Mouse (Mus musculus): ENCODE data around the gene Pir. TPM values are rescaled to one million over a fixed set of nuclear protein-coding genes. Genes with fewer than 3 reads are reported as not detected.

Gene Pir
- polyA plus RNA-seq, 1 experiment = 1.6 TPM

- Histone ChIP-seq H3K4me3 (replicated peaks) (peak overlapping the region; percentile 75), H3K27me3 (ENCODE audit: control insufficient read depth) (no peaks in the 10 kb centered on the region; the same call in 1 of the 2 replicates), H3K9me3 (ENCODE audit: control insufficient read depth, low read length) (no peaks in the 10 kb centered on the region), H3K36me3 (ENCODE audit: control insufficient read depth) (peaks cover 19% of the 10 kb centered on the region), H3K4me1 (ENCODE audit: control insufficient read depth) (peaks cover 18% of the 10 kb centered on the region)
- no peak for TF ChIP-seq TAL1 (IDR thresholded peaks at IDR 0.05; ENCODE audit: low read length)
- TF ChIP-seq GATA1 (IDR thresholded peaks at IDR 0.05; ENCODE audit: low read length) = no peak
These were observed 1.4 kb downstream of the Pir start for GRCm38 (mm10) chrX:164270603-164271002.

DNA sequence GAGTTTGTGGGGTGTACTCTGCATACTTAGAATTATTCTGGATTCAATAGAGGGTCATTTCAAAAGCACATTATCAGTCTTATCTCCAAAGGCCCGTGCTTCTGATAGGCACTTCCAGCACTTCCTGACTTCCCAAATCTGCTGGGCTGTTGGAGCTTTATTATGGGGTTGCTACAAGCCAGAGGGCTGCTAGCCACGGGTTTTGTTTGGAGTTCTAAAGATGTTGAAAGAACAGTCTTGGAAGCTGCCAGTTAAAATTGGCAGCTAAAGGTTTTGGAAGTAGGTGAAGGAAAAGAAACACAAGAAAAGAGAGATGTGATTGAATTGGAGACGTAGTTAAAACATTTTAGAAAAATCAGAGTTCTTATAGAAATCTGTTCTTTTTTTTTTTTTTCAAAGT is 6.4 kb downstream of the Pir start:
- TF ChIP-seq GATA1 (IDR thresholded peaks at IDR 0.05; ENCODE audit: low read length) = no peak
- no peak for TF ChIP-seq TAL1 (IDR thresholded peaks at IDR 0.05; ENCODE audit: low read length)
- no peaks in the 10 kb centered on the region for H3K27me3 ChIP-seq (ENCODE audit: control insufficient read depth)
- H3K9me3 ChIP-seq (ENCODE audit: control insufficient read depth, low read length) = no peaks in the 10 kb centered on the region
- H3K4me3 ChIP-seq (replicated peaks) = no peak overlapping the region
- H3K4me1 ChIP-seq (ENCODE audit: control insufficient read depth) = peaks cover 8% of the 10 kb centered on the region
- peaks cover 22% of the 10 kb centered on the region for H3K36me3 ChIP-seq (ENCODE audit: control insufficient read depth)

GRCm38 (mm10) chrX:164280918-164281647 is 11.9 kb downstream of the Pir start:
- H3K4me1 ChIP-seq (ENCODE audit: control insufficient read depth) = no peaks in the 10 kb centered on the region
- no peak overlapping the region for H3K4me3 ChIP-seq (replicated peaks)
- no peak for TF ChIP-seq TAL1 (IDR thresholded peaks at IDR 0.05; ENCODE audit: low read length)
- no peak for TF ChIP-seq GATA1 (IDR thresholded peaks at IDR 0.05; ENCODE audit: low read length)
- peaks cover 20% of the 10 kb centered on the region for H3K36me3 ChIP-seq (ENCODE audit: control insufficient read depth)
- no peaks in the 10 kb centered on the region for H3K9me3 ChIP-seq (ENCODE audit: control insufficient read depth, low read length)
- no peaks in the 10 kb centered on the region for H3K27me3 ChIP-seq (ENCODE audit: control insufficient read depth)

- Histone ChIP-seq H3K27me3 (ENCODE audit: control insufficient read depth) (no peaks in the 10 kb centered on the region), H3K4me3 (replicated peaks) (no peak overlapping the region), H3K4me1 (ENCODE audit: control insufficient read depth) (no peaks in the 10 kb centered on the region), H3K9me3 (ENCODE audit: control insufficient read depth, low read length) (no peaks in the 10 kb centered on the region), H3K36me3 (ENCODE audit: control insufficient read depth) (peaks cover 20% of the 10 kb centered on the region)
- TF ChIP-seq TAL1 (IDR thresholded peaks at IDR 0.05; ENCODE audit: low read length) (no peak), GATA1 (IDR thresholded peaks at IDR 0.05; ENCODE audit: low read length) (no peak)
These were observed 14.6 kb downstream of the Pir start for GRCm38 (mm10) chrX:164283808-164284207.

- Histone ChIP-seq H3K4me3 (replicated peaks) (no peak overlapping the region), H3K36me3 (ENCODE audit: control insufficient read depth) (peaks cover 6% of the 10 kb centered on the region), H3K27me3 (ENCODE audit: control insufficient read depth) (no peaks in the 10 kb centered on the region), H3K9me3 (ENCODE audit: control insufficient read depth, low read length) (no peaks in the 10 kb centered on the region), H3K4me1 (ENCODE audit: control insufficient read depth) (no peaks in the 10 kb centered on the region)
- no peak for TF ChIP-seq TAL1 (IDR thresholded peaks at IDR 0.05; ENCODE audit: low read length)
- no peak for TF ChIP-seq GATA1 (IDR thresholded peaks at IDR 0.05; ENCODE audit: low read length)
These were observed 17.9 kb downstream of the Pir start for GRCm38 (mm10) chrX:164287077-164287476.

GRCm38 (mm10) chrX:164291147-164291546 is 22.0 kb downstream of the Pir start:
- Histone ChIP-seq H3K9me3 (ENCODE audit: control insufficient read depth, low read length) (no peaks in the 10 kb centered on the region), H3K4me3 (replicated peaks) (no peak overlapping the region), H3K4me1 (ENCODE audit: control insufficient read depth) (no peaks in the 10 kb centered on the region), H3K27me3 (ENCODE audit: control insufficient read depth) (no peaks in the 10 kb centered on the region), H3K36me3 (ENCODE audit: control insufficient read depth) (no peaks in the 10 kb centered on the region; the same call in 1 of the 2 replicates)
- no peak for TF ChIP-seq GATA1 (IDR thresholded peaks at IDR 0.05; ENCODE audit: low read length)

- Histone ChIP-seq H3K36me3 (ENCODE audit: control insufficient read depth) (peaks cover 8% of the 10 kb centered on the region), H3K4me3 (replicated peaks) (no peak overlapping the region), H3K27me3 (ENCODE audit: control insufficient read depth) (no peaks in the 10 kb centered on the region), H3K9me3 (ENCODE audit: control insufficient read depth, low read length) (no peaks in the 10 kb centered on the region), H3K4me1 (ENCODE audit: control insufficient read depth) (no peaks in the 10 kb centered on the region)
- TF ChIP-seq TAL1 (IDR thresholded peaks at IDR 0.05; ENCODE audit: low read length) (no peak), GATA1 (IDR thresholded peaks at IDR 0.05; ENCODE audit: low read length) (no peak)
These were observed 37.1 kb downstream of the Pir start for GRCm38 (mm10) chrX:164306250-164306649.

GRCm38 (mm10) chrX:164313876-164314275 is 44.7 kb downstream of the Pir start:
- Histone ChIP-seq H3K9me3 (ENCODE audit: control insufficient read depth, low read length) (no peaks in the 10 kb centered on the region), H3K4me3 (replicated peaks) (no peak overlapping the region), H3K4me1 (ENCODE audit: control insufficient read depth) (no peaks in the 10 kb centered on the region), H3K36me3 (ENCODE audit: control insufficient read depth) (no peaks in the 10 kb centered on the region), H3K27me3 (ENCODE audit: control insufficient read depth) (no peaks in the 10 kb centered on the region)
- no peak for TF ChIP-seq GATA1 (IDR thresholded peaks at IDR 0.05; ENCODE audit: low read length)
- no peak for TF ChIP-seq TAL1 (IDR thresholded peaks at IDR 0.05; ENCODE audit: low read length)

- H3K27me3 ChIP-seq (ENCODE audit: control insufficient read depth) = no peaks in the 10 kb centered on the region
- H3K4me1 ChIP-seq (ENCODE audit: control insufficient read depth) = no peaks in the 10 kb centered on the region
- H3K9me3 ChIP-seq (ENCODE audit: control insufficient read depth, low read length) = no peaks in the 10 kb centered on the region
- H3K4me3 ChIP-seq (replicated peaks) = no peak overlapping the region
- no peaks in the 10 kb centered on the region for H3K36me3 ChIP-seq (ENCODE audit: control insufficient read depth)
- TF ChIP-seq GATA1 (IDR thresholded peaks at IDR 0.05; ENCODE audit: low read length) = no peak
- TF ChIP-seq TAL1 (IDR thresholded peaks at IDR 0.05; ENCODE audit: low read length) = no peak
These were observed 49.4 kb downstream of the Pir start for GRCm38 (mm10) chrX:164318554-164318953.

- Histone ChIP-seq H3K36me3 (ENCODE audit: control insufficient read depth) (no peaks in the 10 kb centered on the region), H3K9me3 (ENCODE audit: control insufficient read depth, low read length) (no peaks in the 10 kb centered on the region), H3K27me3 (ENCODE audit: control insufficient read depth) (no peaks in the 10 kb centered on the region), H3K4me1 (ENCODE audit: control insufficient read depth) (no peaks in the 10 kb centered on the region), H3K4me3 (replicated peaks) (no peak overlapping the region)
- TF ChIP-seq TAL1 (IDR thresholded peaks at IDR 0.05; ENCODE audit: low read length) = no peak
- TF ChIP-seq GATA1 (IDR thresholded peaks at IDR 0.05; ENCODE audit: low read length) = no peak
These were observed 50.9 kb downstream of the Pir start for GRCm38 (mm10) chrX:164320031-164320430.
